In genomic region chr3:16466388-16466787, GRCm38 (mm10) we compare ENCODE assay signal across 8 mouse cellular contexts.
A peak's percentile ranks its signal among the peaks of the same experiment; 100 is the strongest.
DNase-seq lines count a peak whose midpoint lies in the region; ATAC-seq and TF ChIP-seq lines count a peak whose summit lies in the region.

No protein-coding gene starts in this region.

- no peak for TF ChIP-seq POLR2A in small intestine, adult 2 months (IDR thresholded peaks at IDR 0.05; ENCODE audit: low read depth, low read length)

- H3K4me1 ChIP-seq in small intestine, adult 2 months (ENCODE audit: control insufficient read depth, insufficient read depth, insufficient read length, low read length): no peaks in the 10 kb centered on the region

- peak overlapping the region; percentile 34 for H3K4me3 ChIP-seq in layer of hippocampus, adult 2 months
- no peak overlapping the region for H3K4me3 ChIP-seq in small intestine, adult 2 months (ENCODE audit: low read depth, low read length)

- 16% methylated on average over 9 of the region's 9 CpGs for WGBS in small intestine, adult 2 months

- DNase-seq in urinary bladder, postnatal 25 days (ENCODE audit: low spot score): peak; percentile 14
- no peak for DNase-seq in urinary bladder, postnatal 10 days (ENCODE audit: low spot score)
- DNase-seq in cerebellum, adult 8-10 months: peak; percentile 51
- DNase-seq in layer of hippocampus, adult 2 months (ENCODE audit: low spot score in 2 of 2): peak; percentile 63 to 76
- DNase-seq in lung, postnatal 10 days: peak; percentile 23
- no peak for DNase-seq in spleen, adult 18-20 months

- peak; percentile 88 for TF ChIP-seq CTCF in layer of hippocampus, adult 2 months (conservative IDR thresholded peaks at IDR 0.05)
- peak; percentile 8; the same call in 1 of the 2 replicates for TF ChIP-seq CTCF in small intestine, adult 2 months (IDR thresholded peaks at IDR 0.05; ENCODE audit: extremely low read depth, insufficient read length, insufficient replicate concordance, low read depth, low read length)

- H3K27me3 ChIP-seq in small intestine, adult 2 months (ENCODE audit: control insufficient read depth, insufficient read depth, low read length): no peaks in the 10 kb centered on the region

- ATAC-seq in frontal cortex, adult (ENCODE audit: low TSS enrichment): peak; percentile 90

- H3K36me3 ChIP-seq in small intestine, adult 2 months (ENCODE audit: control insufficient read depth, insufficient read depth, low read length): no peaks in the 10 kb centered on the region

- H3K27ac ChIP-seq in layer of hippocampus, adult 2 months: no peak overlapping the region
- H3K27ac ChIP-seq in small intestine, adult 2 months (ENCODE audit: insufficient read depth, low read depth, low read length): no peak overlapping the region

Comparison
In these comparisons a context has a peak if more than half of its experiments do, and no peak if none do; other contexts are left out.
1. DNase-seq: peak in urinary bladder, postnatal 25 days (single experiment), cerebellum, adult 8-10 months (single experiment), layer of hippocampus, adult 2 months (2 of 2) and lung, postnatal 10 days (single experiment); none in urinary bladder, postnatal 10 days (single experiment) and spleen, adult 18-20 months (0 of 2).